Mouse (Mus musculus): Measurements from ENCODE around the gene Gm4131. TPM values are rescaled to one million over a fixed set of nuclear protein-coding genes. Genes with fewer than 3 reads are reported as not detected.
A peak's percentile ranks its signal among the peaks of the same experiment; 100 is the strongest.

The Gm4131 gene
- total RNA-seq, 2 experiments from 2014 or later: not detected

DNA sequence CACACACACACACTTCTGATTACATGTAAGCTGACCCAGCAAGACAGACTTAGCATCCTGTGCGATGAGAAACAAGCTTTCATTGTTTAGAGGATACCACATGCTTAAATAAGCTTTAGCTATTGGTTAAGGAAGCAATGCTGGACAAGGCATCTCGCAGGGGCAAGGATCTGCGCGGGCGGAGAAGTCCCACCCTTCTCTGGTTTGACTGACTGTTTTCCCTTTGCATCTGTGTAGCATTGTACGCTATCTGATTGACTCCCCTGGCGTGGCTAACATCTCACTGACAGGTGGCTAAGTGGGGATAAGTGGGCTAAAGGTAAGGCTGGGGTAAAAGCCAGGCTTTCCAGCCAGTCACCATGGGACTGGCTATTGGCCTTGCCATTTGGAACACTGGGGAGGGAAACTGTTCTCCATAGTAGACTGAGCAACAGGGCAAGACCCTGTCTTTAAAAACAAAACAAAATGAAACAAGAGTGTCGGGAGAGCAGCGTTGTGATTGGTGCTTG, 110.4 kb downstream of the Gm4131 start, which contains the start of gene Gucy1b2:
Gene Gucy1b2 (minus strand): TSS at position 51 of the 509 bp plus-strand sequence.
- no peak for DNase-seq

- no peak for DNase-seq
These were observed 111.2 kb downstream of the Gm4131 start for GRCm38 (mm10) chr14:62455570-62455879.

DNA sequence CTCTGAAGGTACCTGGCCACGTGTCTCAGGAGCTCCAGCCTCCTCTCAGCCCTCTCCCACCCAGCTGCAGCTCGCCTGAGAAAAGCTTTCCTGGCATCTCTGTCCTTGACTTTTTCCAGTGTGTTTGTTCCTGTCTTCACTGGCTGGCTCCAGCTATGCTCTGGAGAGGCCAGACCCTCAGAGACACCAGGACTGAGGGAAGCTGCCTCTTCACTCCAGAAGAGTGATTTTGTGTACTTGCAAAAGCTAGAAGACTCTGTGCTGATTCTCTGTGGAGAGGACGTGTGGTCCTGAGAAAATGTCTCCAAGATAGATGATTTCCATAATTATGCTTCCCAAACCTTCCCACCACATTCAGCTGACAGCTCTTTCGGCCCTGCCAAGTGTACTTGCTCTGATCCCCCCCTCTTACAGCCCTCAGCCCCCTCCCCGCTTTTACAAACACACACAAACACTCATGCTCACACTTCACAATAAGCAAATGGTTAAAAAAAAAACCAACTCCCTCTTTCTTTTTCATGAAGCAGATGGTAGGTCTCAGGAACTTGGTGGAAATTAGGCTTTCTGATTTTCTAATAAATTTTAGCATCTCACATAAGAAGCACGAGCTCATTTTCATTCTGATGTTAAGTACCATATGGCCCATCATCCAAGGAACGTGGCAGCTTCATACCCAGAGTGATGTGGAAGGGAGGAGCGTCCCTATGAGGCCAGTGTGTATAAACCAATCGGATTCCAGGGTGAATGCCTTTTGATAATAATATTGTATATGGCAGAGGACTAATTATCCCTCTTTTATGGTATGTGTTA, 111.8 kb downstream of the Gm4131 start:
- DNase-seq: no peak

DNA sequence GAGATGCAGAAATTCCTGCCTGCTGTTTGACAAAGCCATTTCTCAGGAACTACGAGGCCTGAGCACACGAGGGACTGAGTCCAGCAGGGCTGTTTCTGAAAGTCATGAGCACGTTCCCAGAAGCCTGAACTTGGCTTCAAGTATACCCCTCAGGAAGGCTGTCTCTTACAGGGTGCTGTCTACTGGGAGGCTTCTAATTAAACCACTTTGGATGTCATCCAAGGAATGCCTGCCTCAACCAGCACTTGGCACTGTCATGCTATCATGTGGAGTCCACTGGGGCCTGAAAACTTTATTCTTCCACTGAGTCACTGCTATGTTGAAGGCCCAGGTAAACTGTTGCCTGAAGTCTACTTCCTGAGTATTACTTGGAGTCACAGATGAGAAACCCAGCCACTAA, 112.6 kb downstream of the Gm4131 start:
- no peak for DNase-seq

- DNase-seq: no peak
These were observed 113.4 kb downstream of the Gm4131 start for GRCm38 (mm10) chr14:62453276-62453675.

DNA sequence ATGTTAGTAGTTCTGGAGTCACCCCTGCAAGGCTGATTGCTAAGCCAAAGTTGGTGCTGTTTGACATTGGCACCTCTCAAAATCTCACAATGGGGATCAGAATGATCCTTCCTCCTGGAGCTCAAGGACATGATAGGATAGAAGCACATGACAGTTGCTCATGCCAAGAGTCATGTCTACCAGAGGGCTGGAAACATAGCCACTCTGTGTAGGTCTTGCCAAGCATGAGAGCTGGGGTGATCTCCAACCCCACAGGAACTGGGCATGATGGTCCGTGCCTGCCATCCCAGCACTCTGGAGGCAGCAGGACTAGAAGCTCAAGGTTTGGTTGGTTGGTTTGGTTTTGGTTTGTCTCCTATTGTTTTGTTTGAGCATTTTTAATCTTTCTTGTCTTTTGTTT, 116.0 kb downstream of the Gm4131 start:
- peak; percentile 20 for DNase-seq

- no peak for DNase-seq
These were observed 119.5 kb downstream of the Gm4131 start for GRCm38 (mm10) chr14:62447214-62447548.

DNA sequence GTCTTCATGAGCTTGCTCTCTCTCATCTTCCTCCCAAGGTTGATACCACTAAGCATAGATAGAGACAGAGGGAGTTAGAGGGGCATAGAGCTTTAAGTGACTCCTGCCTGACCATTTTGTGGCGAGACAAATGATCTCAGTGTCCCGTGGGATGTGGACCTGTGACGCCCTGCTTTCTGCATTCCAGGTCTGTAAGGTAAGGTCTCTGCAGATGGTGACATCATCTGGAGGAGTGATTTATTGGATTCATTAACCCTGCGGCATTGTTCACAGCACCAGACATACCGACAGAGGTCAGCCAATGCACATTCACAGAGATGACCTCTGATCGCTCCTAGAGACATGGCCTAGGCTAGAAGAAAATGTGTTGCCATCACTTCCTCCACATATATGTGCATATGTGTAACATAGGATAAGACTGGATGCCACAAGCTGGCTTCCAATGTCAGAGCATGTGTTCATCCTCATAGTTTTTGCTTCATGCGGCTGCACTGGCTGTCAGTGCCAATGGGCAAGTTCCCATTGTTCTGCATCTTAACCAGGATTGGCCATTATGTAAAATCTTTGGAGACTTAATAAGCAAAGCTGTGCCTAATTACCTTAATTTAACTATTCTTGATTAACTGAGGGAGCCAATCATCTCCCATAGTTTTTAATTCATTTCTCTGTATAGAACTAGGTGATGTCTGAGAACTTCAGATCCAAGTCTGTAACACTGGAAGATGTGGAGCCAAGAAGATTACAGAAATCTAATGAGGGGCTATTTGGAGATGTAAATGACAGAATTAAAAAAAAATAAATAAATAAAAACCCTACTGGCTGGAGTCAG, 120.1 kb downstream of the Gm4131 start:
- no peak for DNase-seq

DNA sequence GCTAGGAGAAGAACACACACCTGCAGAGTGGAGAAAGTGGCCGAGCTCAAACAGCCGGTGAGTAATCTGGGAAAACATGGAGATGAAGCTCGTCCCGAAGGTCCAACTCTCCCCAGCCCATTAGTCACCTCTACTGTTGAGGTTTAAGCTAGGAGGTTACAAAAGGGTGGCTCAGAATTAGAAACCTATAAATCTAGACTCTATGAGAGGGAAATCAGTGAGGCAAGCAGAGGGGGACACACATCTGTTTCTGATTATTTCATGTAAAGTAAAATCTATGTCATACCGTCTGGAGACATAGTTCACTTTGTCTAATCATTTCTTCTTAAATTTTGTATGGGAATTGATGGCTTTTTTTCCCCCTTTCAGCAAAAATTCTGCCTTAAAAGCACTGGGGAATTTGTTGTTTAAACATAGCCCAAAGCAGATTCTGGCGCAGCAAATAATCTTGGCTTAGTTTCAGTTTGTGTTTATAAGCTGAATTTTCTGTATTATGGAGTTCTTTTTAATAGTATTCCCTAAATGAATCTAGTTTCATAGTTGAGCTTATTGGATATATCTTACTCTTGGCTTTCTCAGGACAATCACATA, 122.8 kb downstream of the Gm4131 start:
- DNase-seq: no peak

GRCm38 (mm10) chr14:62442971-62443370, 123.8 kb downstream of the Gm4131 start:
- DNase-seq: no peak

DNA sequence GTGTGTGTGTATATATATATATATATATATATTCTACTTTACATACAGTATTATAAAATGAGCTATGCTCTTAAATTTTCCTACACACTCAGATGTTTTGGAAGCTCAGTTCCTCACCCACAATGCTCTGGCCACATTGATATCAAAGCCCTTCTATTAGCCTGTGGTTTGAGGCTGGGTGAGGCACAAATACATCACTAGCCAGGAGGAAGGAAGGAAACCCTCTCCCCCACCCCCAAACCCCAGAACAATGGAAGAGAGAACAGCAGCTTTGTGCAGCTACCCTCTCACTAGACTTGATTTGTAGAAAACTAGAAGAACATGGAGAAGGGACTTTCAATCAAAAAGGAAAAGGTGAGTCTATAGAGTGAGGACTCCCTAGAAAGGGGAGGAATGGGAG, 126.7 kb downstream of the Gm4131 start:
- DNase-seq: no peak

DNA sequence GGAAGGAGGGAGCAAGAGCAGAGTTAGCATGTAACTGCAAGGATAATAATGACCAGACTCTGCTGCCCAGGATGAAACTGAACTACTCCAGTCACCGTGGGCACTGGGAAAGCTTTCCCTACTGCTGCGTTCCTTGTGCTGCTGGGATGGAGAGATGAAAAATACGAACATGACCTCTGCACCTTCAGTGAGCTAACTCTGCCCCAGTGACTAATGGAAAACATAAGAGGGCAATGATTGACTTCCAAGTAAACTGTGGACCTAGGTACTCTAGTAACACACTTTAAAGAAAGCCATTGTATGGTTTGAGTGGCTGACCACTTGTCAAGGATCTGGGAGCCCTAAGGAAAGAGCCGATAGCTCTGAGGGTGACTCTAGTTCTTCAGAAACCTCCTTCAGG, 128.5 kb downstream of the Gm4131 start:
- no peak for DNase-seq

- no peak for DNase-seq
These were observed 128.9 kb downstream of the Gm4131 start for GRCm38 (mm10) chr14:62437806-62438205.

DNA sequence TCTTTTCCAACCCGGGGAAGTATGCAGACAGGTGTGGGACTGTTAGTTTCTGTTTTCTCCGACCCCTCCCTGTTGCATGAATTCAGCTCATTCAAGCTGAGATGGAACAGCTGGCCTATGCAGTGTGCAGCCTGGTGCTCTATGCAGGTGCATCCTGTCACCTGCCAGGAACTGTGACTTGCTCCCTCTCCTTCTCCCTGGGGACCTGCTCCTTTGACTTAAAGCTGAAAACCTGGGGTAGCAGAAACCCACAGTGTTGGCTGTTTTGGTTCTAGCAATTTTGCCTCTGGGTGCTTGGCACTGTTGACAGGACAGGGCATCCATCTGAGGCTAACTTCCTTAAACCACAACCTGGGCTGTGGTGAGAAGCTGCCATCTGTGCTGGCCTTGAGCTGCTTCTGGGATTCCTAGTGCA, 141.4 kb downstream of the Gm4131 start:
- no peak for DNase-seq

DNA sequence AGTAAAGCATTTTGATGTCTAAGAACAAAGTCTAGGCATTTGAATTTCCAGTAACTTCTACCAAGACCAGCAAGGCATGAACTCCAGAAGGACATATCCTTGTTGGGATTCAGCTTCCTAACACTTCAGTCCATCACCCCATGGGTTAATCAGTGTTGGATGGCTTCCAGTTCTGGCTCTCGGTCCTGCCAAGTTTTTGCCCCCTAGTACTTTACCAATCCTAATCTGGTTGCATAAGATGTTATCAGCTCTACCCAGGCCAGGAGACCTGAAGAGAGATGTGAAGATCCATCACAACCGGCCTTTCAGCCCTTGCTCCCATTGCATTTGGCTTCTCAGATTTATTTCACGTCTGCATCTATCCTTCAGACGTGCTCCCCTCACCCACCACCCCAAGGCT, 144.5 kb downstream of the Gm4131 start:
- DNase-seq: no peak

DNA sequence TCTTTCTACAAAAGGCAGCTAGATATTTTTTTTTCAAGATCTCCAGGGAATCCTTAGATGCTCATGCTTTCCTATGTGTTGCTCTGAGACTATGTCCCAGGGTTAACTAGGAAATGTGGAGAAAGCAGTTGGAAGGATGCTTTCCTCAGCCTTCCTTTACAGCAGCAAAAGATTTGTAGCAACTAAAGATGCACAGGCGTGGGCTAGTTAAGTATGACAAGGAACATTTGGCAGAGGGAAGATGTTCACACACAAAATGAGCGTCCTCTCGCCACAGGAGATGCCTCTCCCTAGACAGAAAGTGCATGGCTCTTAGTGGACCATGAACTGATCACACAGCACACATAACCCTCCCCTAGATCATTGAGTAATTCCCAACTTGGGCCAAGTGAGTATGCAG, 149.2 kb downstream of the Gm4131 start:
- no peak for DNase-seq

GRCm38 (mm10) chr14:62416742-62417134, 150.0 kb downstream of the Gm4131 start:
- DNase-seq: peak; percentile 61

- no peak for DNase-seq
These were observed 150.5 kb downstream of the Gm4131 start for GRCm38 (mm10) chr14:62416007-62416741.
